Mouse (Mus musculus): Measurements from ENCODE around the gene Fra10ac1. TPM values are rescaled to one million over a fixed set of nuclear protein-coding genes. Genes with fewer than 3 reads are reported as not detected.

The Fra10ac1 gene
- 10 to 100 TPM; 13.3 to 13.6 TPM for total RNA-seq (2021)

DNA sequence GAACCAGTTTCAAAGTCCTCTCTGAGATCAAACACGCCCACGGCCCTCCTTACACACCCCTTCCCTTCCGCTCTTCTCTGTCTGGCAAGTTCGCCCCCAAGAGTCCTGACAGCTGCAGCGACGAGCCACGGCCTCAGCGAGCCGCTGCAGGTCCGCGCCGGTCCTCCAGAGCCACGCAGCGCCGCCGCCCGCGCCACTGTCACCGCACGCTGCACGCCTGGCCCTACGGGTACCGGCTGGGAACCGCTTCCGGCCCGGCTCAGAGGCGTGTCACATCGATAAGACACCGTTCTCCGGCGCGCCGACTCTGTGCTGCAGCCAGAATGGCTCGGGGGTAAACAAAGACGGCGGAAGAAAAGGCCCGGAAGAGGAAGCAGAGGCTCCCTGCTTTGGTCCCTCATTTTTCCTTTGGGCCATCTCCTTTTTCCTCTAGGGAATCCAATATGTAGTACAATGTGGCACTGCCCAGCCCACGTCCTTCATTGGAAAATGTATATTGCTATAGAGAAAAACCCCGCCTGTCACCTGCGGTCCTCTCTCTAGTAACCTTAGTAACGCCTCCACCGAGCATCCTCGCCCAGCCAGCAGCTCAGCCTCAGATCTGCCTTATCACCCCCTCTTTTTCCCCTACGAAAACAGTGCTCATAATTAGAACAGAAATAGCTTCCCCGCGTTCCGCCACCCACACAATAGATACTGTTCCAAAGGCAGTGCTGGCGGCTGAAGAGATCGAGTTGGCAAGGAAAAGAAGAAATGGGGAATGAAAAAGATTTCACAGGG, at the start of gene Fra10ac1:
TSS of gene Fra10ac1 (minus strand) at position 252 of the 780 bp plus-strand sequence.
- intact Hi-C loops (cut with DNase I): no loop called here
- DNase-seq: peak; percentile 92 to 95

DNA sequence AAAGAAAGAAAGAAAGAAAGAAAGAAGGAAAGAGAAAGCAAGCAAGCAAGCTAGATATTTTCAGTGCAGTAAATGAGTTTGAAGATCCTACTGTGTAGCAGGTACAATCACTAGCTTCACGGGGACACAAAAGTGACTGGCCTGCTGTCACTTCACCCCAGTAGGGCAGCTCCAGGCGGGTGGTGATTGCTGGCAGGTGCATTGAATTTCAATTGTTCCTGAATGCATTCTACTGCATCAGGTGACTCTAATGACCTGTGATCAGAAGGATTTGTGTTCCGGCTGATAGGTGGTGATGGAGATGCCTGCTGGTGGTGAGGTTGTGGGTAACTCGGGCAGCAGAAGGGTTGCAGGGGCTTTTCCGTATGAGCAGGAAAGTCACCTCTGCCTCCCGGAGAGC, 47.1 kb upstream of the Fra10ac1 start:
- DNase-seq: no peak

GRCm38 (mm10) chr19:38267469-38267868, 43.5 kb upstream of the Fra10ac1 start:
- intact Hi-C loops (cut with DNase I): no loop called here

More for the DNA sequence above, 47.1 kb upstream of the Fra10ac1 start:
- intact Hi-C loops (cut with DNase I): no loop called here

GRCm38 (mm10) chr19:38265767-38266166, 41.8 kb upstream of the Fra10ac1 start:
- no peak for DNase-seq
- intact Hi-C loops (cut with DNase I): no loop called here

More at GRCm38 (mm10) chr19:38267469-38267868, 43.5 kb upstream of the Fra10ac1 start:
- peak; percentile 27 to 42 for DNase-seq

- intact Hi-C loops (cut with DNase I): no loop called here
- no peak for DNase-seq
Measured at GRCm38 (mm10) chr19:38264505-38265500, 40.8 kb upstream of the Fra10ac1 start, which contains the start of gene Lgi1. Lgi1 (plus strand) TSS chr19:38264536.

- DNase-seq: peak; percentile 37 to 55
- intact Hi-C loops (cut with DNase I): no loop called here
Measured at GRCm38 (mm10) chr19:38263829-38264504, 40.0 kb upstream of the Fra10ac1 start.

DNA sequence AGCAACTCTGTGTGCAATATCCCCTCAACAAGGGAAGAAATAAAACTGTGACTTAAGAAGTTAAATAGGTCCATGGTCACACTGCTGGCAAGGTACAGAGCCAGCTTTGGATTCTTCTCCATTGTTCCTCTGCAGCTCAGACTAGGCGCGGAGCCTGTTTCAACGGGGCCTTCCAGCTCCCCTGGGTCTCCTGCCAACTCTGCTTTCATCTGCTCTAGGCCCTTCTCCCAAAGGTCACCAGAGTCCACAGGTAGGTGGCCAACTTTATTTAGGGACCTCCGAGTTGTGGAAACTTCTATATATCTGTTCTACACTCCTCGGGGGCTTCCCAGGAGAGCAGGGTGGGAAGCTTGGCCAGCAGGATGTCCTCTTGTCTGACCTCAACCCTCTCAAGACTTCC, 37.4 kb upstream of the Fra10ac1 start:
- DNase-seq: peak; percentile 54 to 55
- intact Hi-C loops (cut with DNase I): no loop called here

GRCm38 (mm10) chr19:38260346-38260745, 36.4 kb upstream of the Fra10ac1 start:
- no peak for DNase-seq
- intact Hi-C loops (cut with DNase I): no loop called here

- DNase-seq: no peak
- intact Hi-C loops (cut with DNase I): no loop called here
Measured at GRCm38 (mm10) chr19:38259436-38259835, 35.5 kb upstream of the Fra10ac1 start.

- peak in 1 of 2 experiments; percentile 27 for DNase-seq
- intact Hi-C loops (cut with DNase I): no loop called here
Measured at GRCm38 (mm10) chr19:38258651-38259065, 34.7 kb upstream of the Fra10ac1 start.

DNA sequence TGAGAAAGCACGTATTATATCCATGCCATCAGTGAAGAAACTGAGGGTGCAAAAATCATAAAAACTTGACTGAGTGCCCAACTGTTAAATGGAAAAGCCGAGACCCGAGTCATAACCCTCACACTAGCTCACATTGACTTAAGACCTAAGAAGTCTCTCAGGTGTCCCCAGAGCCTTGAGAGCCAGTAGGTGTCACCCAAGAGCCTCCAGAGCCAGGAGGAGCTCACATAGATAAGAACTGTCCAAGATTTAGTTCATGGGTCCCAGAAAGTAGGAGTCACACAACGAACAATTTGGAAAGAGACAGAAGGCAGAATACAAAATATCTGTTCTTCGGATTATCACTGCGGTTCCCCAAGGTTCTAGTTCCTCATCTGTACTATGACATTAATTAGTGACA, 29.8 kb upstream of the Fra10ac1 start:
- intact Hi-C loops (cut with DNase I): loop anchor here (1.0 kb wide), 2 partner anchors 71 to 99 kb away; no protein-coding TSS in a partner anchor

GRCm38 (mm10) chr19:38249627-38250026, 25.7 kb upstream of the Fra10ac1 start:
- intact Hi-C loops (cut with DNase I): no loop called here
- DNase-seq: no peak

More for the DNA sequence above, 29.8 kb upstream of the Fra10ac1 start:
- DNase-seq: peak; percentile 47 to 48

DNA sequence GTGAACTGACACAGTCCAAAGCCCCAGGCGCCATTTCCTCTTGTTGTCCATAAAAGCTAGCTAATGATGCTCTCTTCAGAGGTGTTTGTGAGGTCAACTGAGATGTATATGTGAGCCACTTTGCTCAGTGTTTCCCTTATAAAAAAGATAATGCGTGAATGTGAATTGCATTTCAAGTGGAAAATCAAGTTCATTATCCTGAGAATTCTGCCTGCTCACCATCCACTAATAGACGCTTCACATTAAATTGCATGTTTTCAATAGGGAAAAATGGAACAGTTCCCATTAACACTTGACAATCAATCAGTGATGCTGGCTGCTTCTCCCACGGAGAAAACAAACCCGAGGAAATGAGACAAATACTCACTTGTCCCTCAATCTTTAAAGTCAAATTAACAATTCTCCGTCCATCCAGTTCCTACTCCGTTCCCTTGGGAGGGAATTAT, 22.2 kb upstream of the Fra10ac1 start:
- DNase-seq: no peak
- intact Hi-C loops (cut with DNase I): no loop called here

GRCm38 (mm10) chr19:38245361-38246176, 21.6 kb upstream of the Fra10ac1 start:
- no peak for DNase-seq
- intact Hi-C loops (cut with DNase I): no loop called here

- no peak for DNase-seq
- intact Hi-C loops (cut with DNase I): no loop called here
Measured at GRCm38 (mm10) chr19:38244748-38245147, 20.8 kb upstream of the Fra10ac1 start.

GRCm38 (mm10) chr19:38242314-38242852, 18.4 kb upstream of the Fra10ac1 start:
- intact Hi-C loops (cut with DNase I): no loop called here
- DNase-seq: no peak

DNA sequence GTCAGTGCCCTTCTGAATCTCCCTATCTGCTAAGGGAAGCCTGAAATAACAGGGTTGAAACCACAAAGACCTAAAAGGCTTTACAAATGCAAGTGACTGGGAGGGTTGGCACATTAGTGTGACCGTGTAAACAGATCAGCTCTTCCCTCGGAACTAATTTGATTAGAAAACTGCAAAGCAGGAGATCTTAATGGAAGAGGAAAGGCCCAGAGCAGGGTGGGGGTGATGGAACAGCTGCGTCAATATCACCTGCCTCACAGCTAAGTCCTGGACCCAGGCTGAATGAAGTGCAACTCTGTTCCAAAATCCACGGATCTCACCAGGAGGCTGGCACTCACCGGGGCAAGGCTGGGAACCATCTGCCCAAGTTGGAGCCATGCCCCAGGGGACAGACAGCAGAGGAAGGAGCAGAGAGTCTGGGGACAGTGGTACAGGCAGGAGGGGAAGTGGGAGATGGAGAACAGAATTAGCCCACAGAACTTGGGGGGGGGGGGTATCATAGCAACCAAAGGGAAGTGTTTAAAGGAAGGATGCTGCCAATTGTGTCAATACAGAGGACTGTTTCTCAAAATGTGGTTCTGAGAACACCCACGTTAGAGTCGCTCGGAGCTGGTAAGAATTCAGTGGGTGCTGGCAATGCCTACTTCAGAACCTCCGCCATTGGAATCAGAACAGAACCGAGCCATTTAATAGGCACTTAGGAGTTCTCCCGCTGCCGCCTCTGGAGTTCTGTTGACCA, 14.4 kb upstream of the Fra10ac1 start:
- intact Hi-C loops (cut with DNase I): no loop called here
- DNase-seq: no peak

DNA sequence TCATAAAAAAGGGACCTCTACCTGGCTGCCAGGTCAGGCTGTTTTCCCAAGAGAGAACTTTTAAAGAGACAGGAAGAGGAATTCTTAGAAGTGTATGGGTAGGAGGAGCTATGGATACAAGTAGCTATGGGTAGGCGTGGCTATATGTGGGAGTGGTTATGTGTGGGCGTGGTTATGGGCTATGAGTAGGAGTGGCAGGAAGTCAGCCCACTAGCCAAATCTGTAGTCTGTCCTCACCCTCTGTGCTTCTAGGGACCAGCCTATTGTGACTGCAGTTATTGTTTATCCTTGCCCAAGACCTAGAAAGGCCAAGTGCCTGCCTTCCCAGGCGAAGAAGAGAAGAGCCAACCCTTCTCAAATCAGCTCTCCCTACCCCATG, 13.9 kb upstream of the Fra10ac1 start:
- no peak for DNase-seq
- intact Hi-C loops (cut with DNase I): no loop called here

DNA sequence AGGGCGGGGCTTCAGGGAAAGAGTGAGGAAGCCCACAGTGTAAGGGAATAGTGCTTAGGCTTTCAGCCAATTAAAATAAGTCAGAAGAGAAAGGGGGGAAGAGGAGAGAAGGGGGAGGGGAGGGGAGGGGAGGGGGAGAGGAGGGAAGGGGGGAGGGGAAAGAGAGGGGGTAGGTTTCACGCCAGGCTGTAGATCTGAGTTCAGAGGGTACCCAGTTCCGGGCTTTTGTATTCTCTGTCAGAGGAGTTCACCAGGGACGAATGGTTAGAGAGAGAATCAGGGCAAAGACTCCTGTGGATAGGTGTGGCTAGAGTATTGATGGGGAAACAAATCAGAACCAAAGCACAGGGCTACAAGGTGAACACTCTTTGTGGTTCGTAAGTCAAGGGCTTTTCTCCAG, 12.6 kb upstream of the Fra10ac1 start:
- no peak for DNase-seq
- intact Hi-C loops (cut with DNase I): no loop called here
